Mouse (Mus musculus) liver, embryonic 12.5 days (tissue): ENCODE measurements around the gene Ccdc169. TPM values are rescaled to one million over a fixed set of nuclear protein-coding genes. Genes with fewer than 3 reads are reported as not detected.
"Not testable (repeated sequence)": the region's sequence is repeated elsewhere in the genome, so short reads cannot be mapped to it uniquely, and the experiment has no call there.

ENCODE experiments used
- ATAC-seq: fragments of 200-750 bp; cut with Nextera tagmentation; 2 replicates; pipeline ENCODE4 v1.8.0; 2017; ENCODE audit warnings: moderate number of reproducible peaks, mild to moderate bottlenecking, moderate library complexity
- H3K27ac ChIP-seq: fragments of 300-500 bp; sonication (generic); 2 replicates; pipeline ENCODE4 v1.5.1; 2016; ENCODE audit warnings: mild to moderate bottlenecking
- H3K27me3 ChIP-seq: fragments of 300-500 bp; sonication (generic); replicated peaks from 2 replicates; pipeline ENCODE4 v1.6.1; 2016; ENCODE audit warnings: mild to moderate bottlenecking, moderate library complexity
- H3K36me3 ChIP-seq: fragments of 300-500 bp; sonication (generic); 2 replicates; pipeline ENCODE4 v1.6.1; 2016; ENCODE audit warnings: mild to moderate bottlenecking, moderate library complexity
- H3K4me1 ChIP-seq: fragments of 300-500 bp; sonication (generic); 2 replicates; pipeline ENCODE4 v1.6.1; 2016
- H3K4me2 ChIP-seq: fragments of 300-500 bp; sonication (generic); 2 replicates; pipeline ENCODE4 v1.6.1; 2016; ENCODE audit warnings: mild to moderate bottlenecking, moderate library complexity
- H3K4me3 ChIP-seq: fragments of 300-500 bp; sonication (generic); 2 replicates; pipeline ENCODE4 v1.5.1; 2016; ENCODE audit warnings: mild to moderate bottlenecking, moderate library complexity
- H3K9ac ChIP-seq: fragments of 300-500 bp; sonication (generic); 2 replicates; pipeline ENCODE4 v1.6.1; 2016; ENCODE audit warnings: mild to moderate bottlenecking, moderate library complexity
- H3K9me3 ChIP-seq: fragments of 300-500 bp; sonication (generic); replicated peaks from 2 replicates; pipeline ENCODE4 v1.6.1; 2016; ENCODE audit warnings: mild to moderate bottlenecking, moderate library complexity
- WGBS: fragments of 180-500 bp; shearing (Covaris S2); methylation state at CpG from one replicate; pipeline ENCODE4 v1.1.7; 2016; ENCODE audit not compliant: insufficient replicate concordance; 5-methylcytosine and 5-hydroxymethylcytosine counted together
- polyA plus RNA-seq: library from polyadenylated mRNA; unstranded; fragments of >200 nt; fragmentation: Nextera tagmentation; extraction: Ambion mirVana; gene quantifications from 2 replicates; pipeline ENCODE4 v1.2.1, GENCODE M21; 2016

The Ccdc169 gene
- polyA plus RNA-seq, 1 experiment from 2014 or later, result not detected

- no peak for ATAC-seq
- H3K27ac ChIP-seq, result no peak overlapping the region
- WGBS, result 60% methylated on average over 4 of the region's 4 CpGs
- no peak overlapping the region for H3K9ac ChIP-seq
- no peaks in the 10 kb centered on the region for H3K27me3 ChIP-seq
- no peak overlapping the region for H3K4me3 ChIP-seq
- H3K4me2 ChIP-seq, result no peak overlapping the region
- no peaks in the 10 kb centered on the region for H3K4me1 ChIP-seq
- H3K36me3 ChIP-seq, result no peaks in the 10 kb centered on the region
- no peaks in the 10 kb centered on the region for H3K9me3 ChIP-seq
Measured at GRCm38 (mm10) chr3:55163510-55163909, 26.4 kb downstream of the Ccdc169 start.

GRCm38 (mm10) chr3:55172478-55172877, 35.3 kb downstream of the Ccdc169 start:
- no peak overlapping the region for H3K27ac ChIP-seq
- H3K4me1 ChIP-seq, result no peaks in the 10 kb centered on the region
- H3K9ac ChIP-seq, result no peak overlapping the region
- no peaks in the 10 kb centered on the region for H3K27me3 ChIP-seq
- no peak overlapping the region for H3K4me2 ChIP-seq
- ATAC-seq, result no peak
- H3K36me3 ChIP-seq, result no peaks in the 10 kb centered on the region
- WGBS, result 56% methylated on average over 3 of the region's 3 CpGs
- no peaks in the 10 kb centered on the region for H3K9me3 ChIP-seq
- no peak overlapping the region for H3K4me3 ChIP-seq

GRCm38 (mm10) chr3:55177271-55177670, 40.1 kb downstream of the Ccdc169 start:
- Histone ChIP-seq H3K27me3 (no peaks in the 10 kb centered on the region), H3K9ac (no peak overlapping the region), H3K4me1 (no peaks in the 10 kb centered on the region), H3K27ac (no peak overlapping the region), H3K36me3 (no peaks in the 10 kb centered on the region), H3K4me2 (no peak overlapping the region), H3K9me3 (no peaks in the 10 kb centered on the region), H3K4me3 (no peak overlapping the region)
- WGBS, result 54% methylated on average over 6 of the region's 6 CpGs
- ATAC-seq, result no peak

- Histone ChIP-seq H3K4me3 (no peak within 1 kb of the TSS), H3K4me2 (no peak within 1 kb of the TSS), H3K9me3 (no peaks in the 10 kb centered on the region), H3K36me3 (no peaks in the 10 kb centered on the region), H3K27me3 (no peaks in the 10 kb centered on the region), H3K4me1 (no peaks in the 10 kb centered on the region), H3K9ac (no peak within 1 kb of the TSS), H3K27ac (no peak within 1 kb of the TSS)
- WGBS, result 79% methylated on average over 22 of the region's 22 CpGs
- ATAC-seq, result no peak
Measured at GRCm38 (mm10) chr3:55181766-55182165, 44.6 kb downstream of the Ccdc169 start, which contains the start of gene Sohlh2. Gene Sohlh2 (plus strand): TSS chr3:55182028.

- no peak overlapping the region for H3K4me3 ChIP-seq
- ATAC-seq, result no peak
- no peaks in the 10 kb centered on the region for H3K4me1 ChIP-seq
- no peak overlapping the region for H3K27ac ChIP-seq
- 66% methylated on average over 4 of the region's 4 CpGs for WGBS
- H3K9me3 ChIP-seq, result no peaks in the 10 kb centered on the region
- H3K9ac ChIP-seq, result no peak overlapping the region
- H3K27me3 ChIP-seq, result no peaks in the 10 kb centered on the region
- no peaks in the 10 kb centered on the region for H3K36me3 ChIP-seq
- no peak overlapping the region for H3K4me2 ChIP-seq
Measured at GRCm38 (mm10) chr3:55191668-55192067, 54.5 kb downstream of the Ccdc169 start.

GRCm38 (mm10) chr3:55193351-55193750, 56.2 kb downstream of the Ccdc169 start:
- Histone ChIP-seq H3K4me1 (no peaks in the 10 kb centered on the region), H3K36me3 (no peaks in the 10 kb centered on the region), H3K9ac (no peak overlapping the region), H3K27ac (no peak overlapping the region), H3K27me3 (no peaks in the 10 kb centered on the region), H3K4me3 (no peak overlapping the region), H3K9me3 (no peaks in the 10 kb centered on the region), H3K4me2 (no peak overlapping the region)
- 8% methylated on average over 2 of the region's 2 CpGs for WGBS
- ATAC-seq, result no peak

- ATAC-seq, result no peak
- H3K4me2 ChIP-seq, result no peak overlapping the region
- no peak overlapping the region for H3K9ac ChIP-seq
- no peaks in the 10 kb centered on the region for H3K27me3 ChIP-seq
- H3K9me3 ChIP-seq, result no peaks in the 10 kb centered on the region
- WGBS, result 75% methylated on average over 8 of the region's 8 CpGs
- no peak overlapping the region for H3K4me3 ChIP-seq
- no peaks in the 10 kb centered on the region for H3K36me3 ChIP-seq
- H3K27ac ChIP-seq, result no peak overlapping the region
- no peaks in the 10 kb centered on the region for H3K4me1 ChIP-seq
Measured at GRCm38 (mm10) chr3:55194792-55195191, 57.7 kb downstream of the Ccdc169 start.

GRCm38 (mm10) chr3:55195581-55196327, 58.6 kb downstream of the Ccdc169 start:
- H3K36me3 ChIP-seq, result no peaks in the 10 kb centered on the region
- H3K9ac ChIP-seq, result no peak overlapping the region
- no peak overlapping the region for H3K27ac ChIP-seq
- H3K4me1 ChIP-seq, result no peaks in the 10 kb centered on the region
- no peak for ATAC-seq
- WGBS, result 65% methylated on average over 5 of the region's 5 CpGs
- no peak overlapping the region for H3K4me3 ChIP-seq
- H3K9me3 ChIP-seq, result no peaks in the 10 kb centered on the region
- no peak overlapping the region for H3K4me2 ChIP-seq
- H3K27me3 ChIP-seq, result no peaks in the 10 kb centered on the region

- H3K36me3 ChIP-seq, result no peaks in the 10 kb centered on the region
- H3K9ac ChIP-seq, result no peak overlapping the region
- WGBS, result 65% methylated on average over 2 of the region's 2 CpGs
- no peak for ATAC-seq
- H3K9me3 ChIP-seq, result no peaks in the 10 kb centered on the region
- H3K27ac ChIP-seq, result no peak overlapping the region
- H3K4me1 ChIP-seq, result no peaks in the 10 kb centered on the region
- H3K4me3 ChIP-seq, result no peak overlapping the region
- no peak overlapping the region for H3K4me2 ChIP-seq
- H3K27me3 ChIP-seq, result no peaks in the 10 kb centered on the region
Measured at GRCm38 (mm10) chr3:55196328-55196710, 59.2 kb downstream of the Ccdc169 start.

- H3K36me3 ChIP-seq, H3K4me3 ChIP-seq, H3K9ac ChIP-seq, ATAC-seq, H3K27me3 ChIP-seq, H3K4me1 ChIP-seq, H3K27ac ChIP-seq, H3K4me2 ChIP-seq, H3K9me3 ChIP-seq: not testable (repeated sequence)
- 72% methylated on average over 11 of the region's 11 CpGs for WGBS
Measured at GRCm38 (mm10) chr3:55203621-55204020, 66.5 kb downstream of the Ccdc169 start.

GRCm38 (mm10) chr3:55206413-55206812, 69.3 kb downstream of the Ccdc169 start:
- H3K9me3 ChIP-seq, result no peaks in the 10 kb centered on the region
- no peaks in the 10 kb centered on the region for H3K4me1 ChIP-seq
- H3K27me3 ChIP-seq, result no peaks in the 10 kb centered on the region
- no peak overlapping the region for H3K9ac ChIP-seq
- no peak overlapping the region for H3K4me2 ChIP-seq
- no peak overlapping the region for H3K27ac ChIP-seq
- ATAC-seq, result no peak
- 74% methylated on average over 2 of the region's 2 CpGs for WGBS
- H3K4me3 ChIP-seq, result no peak overlapping the region
- H3K36me3 ChIP-seq, result no peaks in the 10 kb centered on the region

- H3K4me2 ChIP-seq, result no peak overlapping the region
- no peak overlapping the region for H3K9ac ChIP-seq
- no peak for ATAC-seq
- H3K27ac ChIP-seq, result no peak overlapping the region
- H3K4me3 ChIP-seq, result no peak overlapping the region
- WGBS, result 70% methylated on average over 6 of the region's 6 CpGs
- no peaks in the 10 kb centered on the region for H3K9me3 ChIP-seq
- H3K27me3 ChIP-seq, result no peaks in the 10 kb centered on the region
- H3K36me3 ChIP-seq, result no peaks in the 10 kb centered on the region
- H3K4me1 ChIP-seq, result no peaks in the 10 kb centered on the region
Measured at GRCm38 (mm10) chr3:55207665-55208064, 70.5 kb downstream of the Ccdc169 start.

- Histone ChIP-seq H3K9ac (no peak overlapping the region), H3K4me3 (no peak overlapping the region), H3K27ac (no peak overlapping the region), H3K27me3 (no peaks in the 10 kb centered on the region), H3K36me3 (no peaks in the 10 kb centered on the region), H3K4me2 (no peak overlapping the region), H3K4me1 (no peaks in the 10 kb centered on the region), H3K9me3 (no peaks in the 10 kb centered on the region)
- WGBS, result 22% methylated on average over 2 of the region's 2 CpGs
- ATAC-seq, result no peak
Measured at GRCm38 (mm10) chr3:55212254-55212653, 75.1 kb downstream of the Ccdc169 start.
